Comparison of ENCODE assay signal across 20 mouse cellular contexts in the genomic region with DNA sequence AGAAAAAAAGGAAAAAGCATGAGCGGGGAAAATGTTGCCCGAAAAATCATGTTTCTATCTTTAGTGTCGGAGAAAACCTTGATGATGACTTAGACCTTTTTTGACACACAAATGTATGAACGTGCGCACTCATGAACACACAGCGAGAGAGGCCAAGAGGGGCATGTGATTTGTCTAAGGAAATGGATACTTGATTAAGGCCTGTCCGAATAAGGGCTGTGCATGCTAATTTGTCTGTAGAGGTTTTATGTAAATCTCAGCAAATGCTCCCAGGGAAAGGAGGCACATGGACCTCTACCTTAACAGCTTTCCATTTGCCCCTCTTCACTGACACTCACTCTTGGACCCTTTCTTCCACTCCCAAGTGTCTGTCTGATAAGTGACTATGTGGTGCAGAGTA.
DNase-seq lines count a peak whose midpoint lies in the region; ATAC-seq and TF ChIP-seq lines count a peak whose summit lies in the region.
"Had no signal": no experiment of that assay in that cellular context is flagged by ENCODE, and none has a peak within 500 bp of the region (broad histone marks: within the 10 kb centered on the region; RNA-seq: fewer than 3 reads in every experiment).

No protein-coding gene starts in this region.

- H3K27ac ChIP-seq in midbrain, embryonic 10.5 days (replicated peaks), result peak overlapping the region; percentile 94
- H3K27ac ChIP-seq in midbrain, postnatal 0 days (ENCODE audit: low read depth, low read length), result no peak overlapping the region
- H3K27ac ChIP-seq in hindbrain, postnatal 0 days, result peak overlapping the region; percentile 57; the same call in 1 of the 2 replicates
- peak overlapping the region; percentile 44 for H3K27ac ChIP-seq in neural tube, embryonic 14.5 days (ENCODE audit: low read depth, low read length)
- H3K27ac ChIP-seq: intestine, embryonic 15.5 days; liver, embryonic 15.5 days had no signal

- no peaks in the 10 kb centered on the region for H3K27me3 ChIP-seq in midbrain, embryonic 10.5 days (ENCODE audit: low read depth, poor library complexity, severe bottlenecking)
- no peaks in the 10 kb centered on the region for H3K27me3 ChIP-seq in midbrain, postnatal 0 days (ENCODE audit: insufficient read depth, low read length)
- H3K27me3 ChIP-seq in hindbrain, postnatal 0 days (ENCODE audit: insufficient read depth, low read length), result no peaks in the 10 kb centered on the region
- no peaks in the 10 kb centered on the region for H3K27me3 ChIP-seq in neural tube, embryonic 14.5 days (ENCODE audit: control insufficient read depth, insufficient read depth, low read length)
- H3K27me3 ChIP-seq: intestine, embryonic 15.5 days; liver, embryonic 15.5 days had no signal

- no peak overlapping the region for H3K9ac ChIP-seq in midbrain, postnatal 0 days (replicated peaks; ENCODE audit: low read length, poor library complexity, severe bottlenecking)
- no peak overlapping the region for H3K9ac ChIP-seq in hindbrain, postnatal 0 days (replicated peaks; ENCODE audit: low read length)
- no peak overlapping the region for H3K9ac ChIP-seq in neural tube, embryonic 14.5 days (replicated peaks; ENCODE audit: low read depth, low read length)
- H3K9ac ChIP-seq: intestine, embryonic 15.5 days; liver, embryonic 15.5 days had no signal

- 72% methylated on average over 7 of the region's 7 CpGs for WGBS in midbrain, embryonic 10.5 days
- WGBS in midbrain, postnatal 0 days, result 43% methylated on average over 7 of the region's 7 CpGs
- WGBS in hindbrain, postnatal 0 days, result 59% methylated on average over 7 of the region's 7 CpGs
- 56% methylated on average over 7 of the region's 7 CpGs for WGBS in neural tube, embryonic 14.5 days

- peaks cover 7% of the 10 kb centered on the region for H3K9me3 ChIP-seq in midbrain, embryonic 10.5 days (replicated peaks)
- H3K9me3 ChIP-seq in midbrain, postnatal 0 days (ENCODE audit: low read length), result no peaks in the 10 kb centered on the region
- H3K9me3 ChIP-seq in hindbrain, postnatal 0 days (ENCODE audit: low read length), result no peaks in the 10 kb centered on the region
- H3K9me3 ChIP-seq in neural tube, embryonic 14.5 days (ENCODE audit: control insufficient read depth, low read length), result no peaks in the 10 kb centered on the region
- H3K9me3 ChIP-seq: intestine, embryonic 15.5 days; liver, embryonic 15.5 days had no signal

- H3K36me3 ChIP-seq in midbrain, embryonic 10.5 days, result peaks cover 27% of the 10 kb centered on the region
- H3K36me3 ChIP-seq in midbrain, postnatal 0 days (ENCODE audit: insufficient read depth, low read length), result no peaks in the 10 kb centered on the region
- H3K36me3 ChIP-seq in hindbrain, postnatal 0 days (ENCODE audit: insufficient read depth, low read length), result no peaks in the 10 kb centered on the region
- H3K36me3 ChIP-seq in neural tube, embryonic 14.5 days (ENCODE audit: control insufficient read depth, insufficient read depth, low read length), result no peaks in the 10 kb centered on the region
- H3K36me3 ChIP-seq: G1E; intestine, embryonic 15.5 days; liver, embryonic 15.5 days had no signal

- H3K4me3 ChIP-seq in midbrain, embryonic 10.5 days, result no peak overlapping the region
- no peak overlapping the region for H3K4me3 ChIP-seq in midbrain, postnatal 0 days (ENCODE audit: low read depth, low read length)
- H3K4me3 ChIP-seq in hindbrain, postnatal 0 days (ENCODE audit: low read length), result no peak overlapping the region
- H3K4me3 ChIP-seq in neural tube, embryonic 14.5 days (ENCODE audit: low read depth, low read length), result no peak overlapping the region
- H3K4me3 ChIP-seq: intestine, embryonic 15.5 days; liver, embryonic 15.5 days; myocyte had no signal

- DNase-seq in embryo, embryonic 10.5 days (ENCODE audit: low spot score), result peak; percentile 4
- no peak for DNase-seq in embryo, embryonic 11 days
- DNase-seq in midbrain, embryonic 10.5 days (ENCODE audit: low spot score), result no peak
- no peak for DNase-seq in midbrain, postnatal 0 days (ENCODE audit: low spot score)
- no peak for DNase-seq in hindbrain, postnatal 0 days (ENCODE audit: low spot score)
- no peak for DNase-seq in spleen, postnatal 36 days (ENCODE audit: low spot score in 2 of 2)
- no peak for DNase-seq in adrenal gland, postnatal 36 days
- DNase-seq: cerebellum, postnatal 14 days; gastrocnemius, postnatal 14 days; heart, postnatal 10 days; kidney, postnatal 25 days; layer of hippocampus, adult 9-11 months; thymus, postnatal 36 days had no signal

- H3K4me1 ChIP-seq in midbrain, embryonic 10.5 days, result peaks cover 68% of the 10 kb centered on the region
- no peaks in the 10 kb centered on the region for H3K4me1 ChIP-seq in midbrain, postnatal 0 days (ENCODE audit: insufficient read depth, low read length)
- peaks cover 9% of the 10 kb centered on the region; the same call in 1 of the 2 replicates for H3K4me1 ChIP-seq in hindbrain, postnatal 0 days (ENCODE audit: insufficient read depth, low read length)
- peaks cover 14% of the 10 kb centered on the region for H3K4me1 ChIP-seq in neural tube, embryonic 14.5 days (ENCODE audit: control insufficient read depth, insufficient read depth, low read length)
- H3K4me1 ChIP-seq: intestine, embryonic 15.5 days; liver, embryonic 15.5 days had no signal

- TF ChIP-seq CTCF in midbrain, postnatal 0 days (IDR thresholded peaks at IDR 0.05), result no peak
- no peak for TF ChIP-seq CTCF in hindbrain, postnatal 0 days (IDR thresholded peaks at IDR 0.05; ENCODE audit: low read depth)

- no peak for ATAC-seq in midbrain, postnatal 0 days (ENCODE audit: low FRiP score)
- no peak for ATAC-seq in hindbrain, postnatal 0 days
- ATAC-seq in neural tube, embryonic 14.5 days (ENCODE audit: low read depth), result no peak
- ATAC-seq: CD4-positive, CD25-positive, alpha-beta regulatory T cell, adult 4 months; intestine, embryonic 15.5 days; lung, postnatal 0 days had no signal

- H3K4me2 ChIP-seq in midbrain, postnatal 0 days (ENCODE audit: low read depth, low read length, poor library complexity, severe bottlenecking), result no peak overlapping the region
- no peak overlapping the region for H3K4me2 ChIP-seq in hindbrain, postnatal 0 days (ENCODE audit: low read depth, low read length)
- H3K4me2 ChIP-seq in neural tube, embryonic 14.5 days (ENCODE audit: low read depth, low read length), result no peak overlapping the region
- H3K4me2 ChIP-seq: intestine, embryonic 15.5 days; liver, embryonic 15.5 days had no signal
